In the genomic region with DNA sequence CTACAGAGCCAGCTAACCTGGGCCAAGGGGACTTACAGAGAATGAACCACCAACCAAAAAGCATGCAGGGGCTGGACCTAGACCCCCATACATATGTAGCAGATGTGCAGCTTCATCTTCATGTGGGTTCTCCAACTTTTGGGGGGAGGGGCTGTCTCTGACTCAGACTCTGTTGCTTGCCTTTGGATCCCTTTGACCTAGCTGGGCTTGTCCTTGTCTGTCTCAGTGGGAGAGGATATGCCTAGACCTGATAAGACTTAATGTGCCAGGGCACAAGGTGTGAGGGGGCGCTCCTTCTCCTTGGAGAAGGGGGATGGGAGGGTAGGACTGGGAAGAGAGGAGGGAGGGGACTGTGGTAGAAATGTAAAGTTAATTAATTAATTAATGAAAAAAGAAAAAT, we compare ENCODE assay signal across 13 mouse cellular contexts. TPM values are rescaled to one million over a fixed set of nuclear protein-coding genes. Genes with fewer than 3 reads are reported as not detected.
"Had no signal": no experiment of that assay in that cellular context is flagged by ENCODE, and none has a peak within 500 bp of the region (broad histone marks: within the 10 kb centered on the region; RNA-seq: fewer than 3 reads in every experiment).

No protein-coding gene starts in this region.

- H3K4me3 ChIP-seq: layer of hippocampus, adult 2 months; limb, embryonic 12.5 days; neural tube, embryonic 12.5 days had no signal

- H3K9me3 ChIP-seq: limb, embryonic 12.5 days; neural tube, embryonic 12.5 days had no signal

- ATAC-seq: lung, postnatal 0 days had no signal

- H3K27ac ChIP-seq: layer of hippocampus, adult 2 months; limb, embryonic 12.5 days; neural tube, embryonic 12.5 days had no signal

- H3K4me2 ChIP-seq: limb, embryonic 12.5 days; neural tube, embryonic 12.5 days had no signal

- H3K36me3 ChIP-seq: limb, embryonic 12.5 days; neural tube, embryonic 12.5 days had no signal

- H3K4me1 ChIP-seq: limb, embryonic 12.5 days; neural tube, embryonic 12.5 days had no signal

- H3K27me3 ChIP-seq: limb, embryonic 12.5 days; neural tube, embryonic 12.5 days had no signal

- DNase-seq: kidney, adult 18-20 months; kidney, postnatal 10 days; kidney, postnatal 4 days; lung, adult 2 months; lung, postnatal 36 days; midbrain, embryonic 14.5 days; right cerebral cortex, postnatal 25 days; thymus, postnatal 36 days had no signal

- H3K9ac ChIP-seq: limb, embryonic 12.5 days; neural tube, embryonic 12.5 days had no signal

RNA-seq across cellular contexts. Expression of a gene that starts 33.4 kb away (rescaled TPM):
- total RNA-seq: neutrophil, adult 5-6 weeks had no signal
